In genomic region chr7:81827806-81828667, GRCm38 (mm10) we compare ENCODE assay signal across 8 mouse cellular contexts. TPM values are rescaled to one million over a fixed set of nuclear protein-coding genes. Genes with fewer than 3 reads are reported as not detected.
DNase-seq lines count a peak whose midpoint lies in the region; ATAC-seq and TF ChIP-seq lines count a peak whose summit lies in the region.

No protein-coding gene starts in this region.

- dilution Hi-C loops in CH12.LX (cut with MboI; ENCODE audit: extremely low pct_ligation_motif_present, extremely low pct_unique_long_range_greater_than_20kb, low sequenced_read_pairs): no loop called here

- H3K4me3 ChIP-seq in erythroblast, embryonic 14.5 days (replicated peaks): peak overlapping the region; percentile 85
- H3K4me3 ChIP-seq in CH12.LX (replicated peaks in 1 of 3; ENCODE audit: low read depth in 2 of 3, low read length in 2 of 3, poor library complexity in 1 of 3): peak overlapping the region; percentile 76 to 89 (median 86)
- H3K4me3 ChIP-seq in midbrain, embryonic 10.5 days: peak overlapping the region; percentile 81

- peak overlapping the region; percentile 77 for H3K4me2 ChIP-seq in CH12.LX (ENCODE audit: insufficient read depth, low read depth, poor library complexity, severe bottlenecking)

- H3K79me2 ChIP-seq in CH12.LX (replicated peaks; ENCODE audit: control insufficient read depth, extremely low read depth, insufficient read depth, poor library complexity, severe bottlenecking): peaks cover 46% of the 10 kb centered on the region

- no peak for TF ChIP-seq EP300 in CH12.LX (IDR thresholded peaks at IDR 0.05; ENCODE audit: low read length)

- peak overlapping the region; percentile 71 for H3K9ac ChIP-seq in CH12.LX (ENCODE audit: insufficient read depth, low read depth)

- peaks cover 42% of the 10 kb centered on the region for H3K4me1 ChIP-seq in erythroblast, embryonic 14.5 days (ENCODE audit: control insufficient read depth)
- peaks cover 8 to 38% of the 10 kb centered on the region in 2 experiments for H3K4me1 ChIP-seq in CH12.LX (ENCODE audit: control insufficient read depth in 1 of 2, insufficient read depth in 2 of 2)
- H3K4me1 ChIP-seq in midbrain, embryonic 10.5 days: peaks cover 47% of the 10 kb centered on the region

- H3K27ac ChIP-seq in CH12.LX (ENCODE audit: insufficient read depth, low read depth): peak overlapping the region; percentile 64
- peak overlapping the region; percentile 96 for H3K27ac ChIP-seq in midbrain, embryonic 10.5 days (replicated peaks)

- peaks cover 8% of the 10 kb centered on the region for H3K36me3 ChIP-seq in erythroblast, embryonic 14.5 days (ENCODE audit: control insufficient read depth)
- H3K36me3 ChIP-seq in CH12.LX (replicated peaks in 1 of 2; ENCODE audit: control insufficient read depth in 1 of 2, insufficient read depth in 1 of 2, low read length in 1 of 2): peaks cover 0 to 17% of the 10 kb centered on the region in 2 experiments
- H3K36me3 ChIP-seq in midbrain, embryonic 10.5 days: no peaks in the 10 kb centered on the region

- 37% methylated on average over 17 of the region's 17 CpGs for WGBS in midbrain, embryonic 10.5 days

- ATAC-seq in erythroblast, adult 5-6 weeks (replicated peaks; ENCODE audit: low FRiP score, poor library complexity, severe bottlenecking): no peak
- 0 out of 2 replicates have a peak, but pooled peaks have one; percentile 12 for ATAC-seq in erythroid progenitor cell, adult 5-6 weeks (replicated peaks; ENCODE audit: low FRiP score, poor library complexity, severe bottlenecking)

- H3K9me3 ChIP-seq in erythroblast, embryonic 14.5 days (ENCODE audit: control insufficient read depth, low read length): no peaks in the 10 kb centered on the region
- H3K9me3 ChIP-seq in CH12.LX (replicated peaks; ENCODE audit: low read length): no peaks in the 10 kb centered on the region
- no peaks in the 10 kb centered on the region for H3K9me3 ChIP-seq in midbrain, embryonic 10.5 days (replicated peaks)

- in situ Hi-C loops in CH12.LX (cut with MboI; ENCODE audit: low pct_ligation_motif_present, low pct_unique_long_range_greater_than_20kb, low sequenced_read_pairs): no loop called here

- no peak for TF ChIP-seq POLR2A in CH12.LX (IDR thresholded peaks at IDR 0.05; ENCODE audit: low read depth, low read length)

- no peak for TF ChIP-seq CTCF in CH12.LX (conservative IDR thresholded peaks at IDR 0.05 in 1 of 2, IDR thresholded peaks at IDR 0.05 in 1 of 2; ENCODE audit: low read depth in 2 of 2, low read length in 2 of 2)

- DNase-seq in CH12.LX (ENCODE audit: extremely low read depth): peak; percentile 72
- peak; percentile 47 for DNase-seq in kidney, adult 9 months
- DNase-seq in midbrain, embryonic 10.5 days (ENCODE audit: low spot score): no peak
- no peak for DNase-seq in right cerebral cortex, postnatal 4 days
- DNase-seq in layer of hippocampus, adult 9-10 months (ENCODE audit: low spot score): no peak

- TF ChIP-seq RAD21 in CH12.LX (IDR thresholded peaks at IDR 0.05; ENCODE audit: low read depth, low read length): no peak

- H3K27me3 ChIP-seq in erythroblast, embryonic 14.5 days (ENCODE audit: control insufficient read depth): no peaks in the 10 kb centered on the region
- H3K27me3 ChIP-seq in CH12.LX (replicated peaks): no peaks in the 10 kb centered on the region
- no peaks in the 10 kb centered on the region for H3K27me3 ChIP-seq in midbrain, embryonic 10.5 days (ENCODE audit: low read depth, poor library complexity, severe bottlenecking)

TF ChIP-seq in CH12.LX, 34 proteins besides CTCF, POLR2A, EP300 and RAD21:
- no peak for TF ChIP-seq RCOR1 (conservative IDR thresholded peaks at IDR 0.05; ENCODE audit: low read depth, low read length)
- no peak for TF ChIP-seq ZKSCAN1 (IDR thresholded peaks at IDR 0.05; ENCODE audit: borderline replicate concordance, low read depth, low read length)
- TF ChIP-seq MXI1 (IDR thresholded peaks at IDR 0.05; ENCODE audit: low read depth, low read length): no peak; the same call in 1 of the 2 replicates
- TF ChIP-seq MAX (IDR thresholded peaks at IDR 0.05; ENCODE audit: low read length): no peak
- no peak for TF ChIP-seq IRF4 (IDR thresholded peaks at IDR 0.05; ENCODE audit: low read depth, low read length)
- no peak for TF ChIP-seq USF1 (IDR thresholded peaks at IDR 0.05; ENCODE audit: low read depth, low read length)
- no peak for TF ChIP-seq MEF2A (IDR thresholded peaks at IDR 0.05; ENCODE audit: borderline replicate concordance, low read depth, low read length)
- TF ChIP-seq SIN3A (IDR thresholded peaks at IDR 0.05; ENCODE audit: low read length): peak; percentile 55
- no peak for TF ChIP-seq MAZ (IDR thresholded peaks at IDR 0.05; ENCODE audit: low read depth, low read length)
- no peak for TF ChIP-seq HCFC1 (IDR thresholded peaks at IDR 0.05; ENCODE audit: low read depth, low read length)
- TF ChIP-seq ZC3H11A (IDR thresholded peaks at IDR 0.05; ENCODE audit: low read depth, low read length): no peak
- no peak for TF ChIP-seq ETS1 (conservative IDR thresholded peaks at IDR 0.05; ENCODE audit: low read depth, low read length)
- TF ChIP-seq CHD1 (IDR thresholded peaks at IDR 0.05; ENCODE audit: low read depth, low read length): peak; percentile 73; the same call in 1 of the 2 replicates
- TF ChIP-seq SMC3 (IDR thresholded peaks at IDR 0.05; ENCODE audit: low read depth, low read length): no peak
- TF ChIP-seq ELF1 (IDR thresholded peaks at IDR 0.05; ENCODE audit: low read depth, low read length): peak; percentile 64
- TF ChIP-seq JUND (conservative IDR thresholded peaks at IDR 0.05; ENCODE audit: low read depth, low read length): 0 out of 2 replicates have a peak, but pooled peaks have one; percentile 17
- TF ChIP-seq TCF12 (IDR thresholded peaks at IDR 0.05; ENCODE audit: low read depth, low read length): no peak
- TF ChIP-seq MAFK (IDR thresholded peaks at IDR 0.05; ENCODE audit: insufficient replicate concordance, low read length): no peak
- TF ChIP-seq BHLHE40 (IDR thresholded peaks at IDR 0.05; ENCODE audit: low read depth, low read length): no peak
- no peak for TF ChIP-seq POLR2AphosphoS2 (IDR thresholded peaks at IDR 0.05; ENCODE audit: low read depth, low read length)
- TF ChIP-seq ZNF384 (IDR thresholded peaks at IDR 0.05; ENCODE audit: low read depth, low read length): peak; percentile 57; the same call in 1 of the 2 replicates
- TF ChIP-seq MYC (IDR thresholded peaks at IDR 0.05; ENCODE audit: low read depth, low read length): 0 out of 2 replicates have a peak, but pooled peaks have one; percentile 17
- TF ChIP-seq ZMIZ1 (IDR thresholded peaks at IDR 0.05; ENCODE audit: low read depth, low read length): no peak
- TF ChIP-seq GABPA (IDR thresholded peaks at IDR 0.05; ENCODE audit: insufficient replicate concordance, low read depth, low read length): no peak
TF ChIP-seq in CH12.LX: peak in this region for 6.

RNA-seq across cellular contexts. Expression of gene Btbd1, which starts 1.2 kb away (rescaled TPM):
- 0.44 and 0.58 TPM in 2 replicates for polyA plus RNA-seq in erythroblast, embryonic 14.5 days (2012)
- 12.7 and 16.9 TPM in 2 replicates for total RNA-seq in erythroblast, adult 5-6 weeks (2015; ENCODE audit: low replicate concordance)
- total RNA-seq in erythroblast, adult 5-6 weeks (2017; ENCODE audit: low replicate concordance): 23.1 and 39.8 TPM in 2 replicates
- total RNA-seq in CH12.LX (2012; rRNA removed) (45.8 and 48.0 TPM in 2 replicates), CH12.LX (2014; rRNA removed) (67.1 and 79.3 TPM in 2 replicates)
- 88.8 and 101 TPM in 2 replicates for polyA plus RNA-seq in CH12.LX (2012; ENCODE audit: insufficient read length, low read depth)
- 20.2 and 56.2 TPM in 2 replicates for total RNA-seq in erythroid progenitor cell, adult 5-6 weeks (2015; ENCODE audit: low replicate concordance)
- 34.7 and 59.2 TPM in 2 replicates for total RNA-seq in erythroid progenitor cell, adult 5-6 weeks (2017; ENCODE audit: low replicate concordance)
- polyA plus RNA-seq in midbrain, embryonic 10.5 days (2016; fragmentation: Nextera tagmentation; extraction: Ambion mirVana): 66.3 and 70.3 TPM in 2 replicates

RNA-seq across cellular contexts. Expression of gene Gm10160, which starts 27.6 kb away (rescaled TPM):
- polyA plus RNA-seq in erythroblast, embryonic 14.5 days (2012): not detected in 2 replicates
- total RNA-seq in erythroblast, adult 5-6 weeks (2015; ENCODE audit: low replicate concordance): not detected in 2 replicates
- not detected in 2 replicates for total RNA-seq in erythroblast, adult 5-6 weeks (2017; ENCODE audit: low replicate concordance)
- total RNA-seq in CH12.LX (2012; rRNA removed): not detected in 2 replicates
- total RNA-seq in CH12.LX (2014; rRNA removed): not detected in 2 replicates
- polyA plus RNA-seq in CH12.LX (2012; ENCODE audit: insufficient read length, low read depth): not detected in 2 replicates
- not detected in 2 replicates for total RNA-seq in erythroid progenitor cell, adult 5-6 weeks (2015; ENCODE audit: low replicate concordance)
- total RNA-seq in erythroid progenitor cell, adult 5-6 weeks (2017; ENCODE audit: low replicate concordance): not detected in 2 replicates
- not detected in 2 replicates for polyA plus RNA-seq in midbrain, embryonic 10.5 days (2016; fragmentation: Nextera tagmentation; extraction: Ambion mirVana)

RNA-seq across cellular contexts. Expression of gene Tm6sf1, which starts 30.8 kb away (rescaled TPM):
- polyA plus RNA-seq in erythroblast, embryonic 14.5 days (2012): 0.06 and 0.25 TPM in 2 replicates
- total RNA-seq in erythroblast, adult 5-6 weeks (2015; ENCODE audit: low replicate concordance): 35.3 and 48.8 TPM in 2 replicates
- total RNA-seq in erythroblast, adult 5-6 weeks (2017; ENCODE audit: low replicate concordance): 37.1 and 44.6 TPM in 2 replicates
- total RNA-seq in CH12.LX (2012; rRNA removed): 0.59 and 0.93 TPM in 2 replicates
- 0.28 and 0.54 TPM in 2 replicates for total RNA-seq in CH12.LX (2014; rRNA removed)
- 0.57 and 0.68 TPM in 2 replicates for polyA plus RNA-seq in CH12.LX (2012; ENCODE audit: insufficient read length, low read depth)
- total RNA-seq in erythroid progenitor cell, adult 5-6 weeks (2015; ENCODE audit: low replicate concordance): 36.8 and 51.1 TPM in 2 replicates
- total RNA-seq in erythroid progenitor cell, adult 5-6 weeks (2017; ENCODE audit: low replicate concordance): 6.8 and 22.5 TPM in 2 replicates
- 12.6 and 15.8 TPM in 2 replicates for polyA plus RNA-seq in midbrain, embryonic 10.5 days (2016; fragmentation: Nextera tagmentation; extraction: Ambion mirVana)

RNA-seq across cellular contexts. Expression of gene 3110040N11Rik, which starts 38.8 kb away (rescaled TPM):
- 0.50 and 1.6 TPM in 2 replicates for polyA plus RNA-seq in erythroblast, embryonic 14.5 days (2012)
- total RNA-seq in erythroblast, adult 5-6 weeks (2015; ENCODE audit: low replicate concordance): 29.3 TPM in 1 of 2 replicates, not detected in the other
- 0.51 and 28.7 TPM in 2 replicates for total RNA-seq in erythroblast, adult 5-6 weeks (2017; ENCODE audit: low replicate concordance)
- 52.5 and 53.2 TPM in 2 replicates for total RNA-seq in CH12.LX (2012; rRNA removed)
- total RNA-seq in CH12.LX (2014; rRNA removed): 73.7 and 91.7 TPM in 2 replicates
- 58.6 and 70.4 TPM in 2 replicates for polyA plus RNA-seq in CH12.LX (2012; ENCODE audit: insufficient read length, low read depth)
- 5.0 TPM in 1 of 2 replicates, not detected in the other for total RNA-seq in erythroid progenitor cell, adult 5-6 weeks (2015; ENCODE audit: low replicate concordance)
- total RNA-seq in erythroid progenitor cell, adult 5-6 weeks (2017; ENCODE audit: low replicate concordance): 3.9 and 19.0 TPM in 2 replicates
- polyA plus RNA-seq in midbrain, embryonic 10.5 days (2016; fragmentation: Nextera tagmentation; extraction: Ambion mirVana): 51.0 and 52.2 TPM in 2 replicates

Comparison
In these comparisons a context has a peak if more than half of its experiments do, and no peak if none do; other contexts are left out.
1. DNase-seq: peak in CH12.LX (single experiment) and kidney, adult 9 months (single experiment); none in midbrain, embryonic 10.5 days (single experiment), right cerebral cortex, postnatal 4 days (single experiment) and layer of hippocampus, adult 9-10 months (single experiment).
2. RNA of gene Tm6sf1, which starts 30.8 kb away (total RNA-seq): 6.8 to 51.1 TPM in erythroid progenitor cell, adult 5-6 weeks and 35.3 to 48.8 TPM in erythroblast, adult 5-6 weeks; 0.28 to 0.93 TPM in CH12.LX; every median in the first group is over 4 times any median in the second.
3. Peak in every context shown above with its lines, with median percentiles within 50 percentile points of each other: H3K4me3 ChIP-seq.